Mouse (Mus musculus) cerebellum, adult 2 months (tissue): ENCODE data around the gene C1ql4. TPM values are rescaled to one million over a fixed set of nuclear protein-coding genes. Genes with fewer than 3 reads are reported as not detected.

Source experiments
- DNase-seq, 2 experiments: peaks; one replicate each; pipeline ENCODE4 v3.0.0; 2021
- H3K27ac ChIP-seq: fragments of 200-500 bp; 2 replicates; pipeline ENCODE4 v1.5.1; 2012; ENCODE audit warnings: low read length, control low read depth, inconsistent platforms; ENCODE audit not compliant: insufficient read depth
- H3K27me3 ChIP-seq: fragments of 200-500 bp; 2 replicates; pipeline ENCODE4 v1.6.1; 2012; ENCODE audit warnings: inconsistent platforms, mild to moderate bottlenecking, low read length, moderate library complexity; ENCODE audit not compliant: control insufficient read depth, insufficient read depth
- H3K4me1 ChIP-seq: fragments of 200-500 bp; 2 replicates; pipeline ENCODE4 v1.6.1; 2011; ENCODE audit warnings: low read length; ENCODE audit not compliant: control insufficient read depth, insufficient read depth
- H3K4me3 ChIP-seq: fragments of 200-500 bp; replicated peaks from 2 replicates; pipeline ENCODE3; 2011; ENCODE audit warnings: mild to moderate bottlenecking, low read depth, low read length, control low read depth; ENCODE audit not compliant: insufficient read depth
- CTCF ChIP-seq: fragments of 200-500 bp; IDR thresholded peaks from 2 replicates; pipeline ENCODE4 v1.5.1; 2011; ENCODE audit warnings: low read depth, mild to moderate bottlenecking, control low read depth, low read length, moderate library complexity, borderline replicate concordance; ENCODE audit not compliant: insufficient read depth
- POLR2A ChIP-seq: fragments of 200-500 bp; IDR thresholded peaks from 2 replicates; pipeline ENCODE4 v1.6.1; 2011; ENCODE audit warnings: low read length, control low read depth, borderline replicate concordance; ENCODE audit not compliant: insufficient read depth
- WGBS: fragments of 180-500 bp; shearing (Covaris S2); methylation state at CpG from one replicate; pipeline ENCODE4 v1.1.7; 2018; 5-methylcytosine and 5-hydroxymethylcytosine counted together
- polyA plus RNA-seq: library from polyadenylated mRNA; depleted of rRNA; stranded (reverse); fragments of >200 nt; gene quantifications from 2 replicates; pipeline ENCODE4 v1.2.3, GENCODE M21; 2012

C1ql4 gene
- polyA plus RNA-seq, 1 experiment: 1.6 TPM

GRCm38 (mm10) chr15:99122642-99123041 is 35.0 kb upstream of the C1ql4 start:
- Histone ChIP-seq H3K4me3 (no peak overlapping the region), H3K27me3 (no peaks in the 10 kb centered on the region), H3K4me1 (no peaks in the 10 kb centered on the region; the same call in 1 of the 2 replicates), H3K27ac (no peak overlapping the region)
- 87% methylated on average over 2 of the region's 2 CpGs for WGBS
- TF ChIP-seq POLR2A: no peak
- TF ChIP-seq CTCF: no peak
- DNase-seq: no peak

GRCm38 (mm10) chr15:99120814-99121213 is 33.2 kb upstream of the C1ql4 start:
- 23% methylated on average over 11 of the region's 11 CpGs for WGBS
- no peak overlapping the region for H3K27ac ChIP-seq
- DNase-seq: no peak
- H3K4me3 ChIP-seq: no peak overlapping the region
- H3K27me3 ChIP-seq: no peaks in the 10 kb centered on the region
- TF ChIP-seq CTCF: no peak
- no peak for TF ChIP-seq POLR2A
- no peaks in the 10 kb centered on the region; the same call in 1 of the 2 replicates for H3K4me1 ChIP-seq

GRCm38 (mm10) chr15:99116539-99116938 is 28.9 kb upstream of the C1ql4 start:
- H3K27me3 ChIP-seq: no peaks in the 10 kb centered on the region
- H3K27ac ChIP-seq: no peak overlapping the region
- no peaks in the 10 kb centered on the region; the same call in 1 of the 2 replicates for H3K4me1 ChIP-seq
- WGBS: 81% methylated on average over 11 of the region's 11 CpGs
- TF ChIP-seq CTCF (no peak), POLR2A (no peak)
- H3K4me3 ChIP-seq: no peak overlapping the region
- no peak for DNase-seq

DNA sequence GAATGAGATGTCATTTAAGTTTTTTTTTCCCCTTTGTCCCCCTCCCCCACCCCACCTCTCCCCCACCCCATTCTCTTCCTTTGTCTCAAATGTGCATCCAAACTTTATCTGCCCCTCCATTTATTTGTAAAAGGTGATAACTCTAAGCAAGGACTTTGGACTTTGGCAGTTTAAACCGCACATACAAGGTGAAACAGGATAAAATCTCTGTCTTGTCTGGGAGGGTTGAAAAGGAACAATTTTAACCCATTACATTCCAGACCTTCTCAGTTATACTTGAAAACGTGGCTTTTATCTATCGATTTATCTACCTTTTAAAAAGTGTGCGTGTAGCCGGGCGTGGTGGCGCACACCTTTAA is 27.4 kb upstream of the C1ql4 start:
- no peak for TF ChIP-seq CTCF
- no peak for TF ChIP-seq POLR2A
- 90% methylated on average over 7 of the region's 7 CpGs for WGBS

GRCm38 (mm10) chr15:99114312-99115064 is 26.9 kb upstream of the C1ql4 start:
- 55% methylated on average over 14 of the region's 14 CpGs for WGBS
- Histone ChIP-seq H3K4me1 (no peaks in the 10 kb centered on the region), H3K27ac (no peak overlapping the region), H3K4me3 (no peak overlapping the region), H3K27me3 (no peaks in the 10 kb centered on the region)
- TF ChIP-seq POLR2A (no peak), CTCF (no peak)
- no peak for DNase-seq

More for the DNA sequence above, 27.4 kb upstream of the C1ql4 start:
- Histone ChIP-seq H3K27ac (no peak overlapping the region), H3K27me3 (no peaks in the 10 kb centered on the region), H3K4me3 (no peak overlapping the region), H3K4me1 (no peaks in the 10 kb centered on the region)
- no peak for DNase-seq

- no peak overlapping the region for H3K27ac ChIP-seq
- no peak for DNase-seq
- no peaks in the 10 kb centered on the region for H3K4me1 ChIP-seq
- no peak overlapping the region for H3K4me3 ChIP-seq
- 8% methylated on average over 9 of the region's 9 CpGs for WGBS
- no peaks in the 10 kb centered on the region for H3K27me3 ChIP-seq
- TF ChIP-seq CTCF: peak; percentile 25; the same call in 1 of the 2 replicates
- no peak for TF ChIP-seq POLR2A
These were observed 25.9 kb upstream of the C1ql4 start for GRCm38 (mm10) chr15:99113396-99113975.

GRCm38 (mm10) chr15:99112843-99113395 is 25.3 kb upstream of the C1ql4 start:
- WGBS: 70% methylated on average over 11 of the region's 11 CpGs
- no peaks in the 10 kb centered on the region for H3K4me1 ChIP-seq
- H3K27me3 ChIP-seq: no peaks in the 10 kb centered on the region
- DNase-seq: no peak
- H3K27ac ChIP-seq: no peak overlapping the region
- TF ChIP-seq POLR2A (no peak), CTCF (no peak)
- no peak overlapping the region for H3K4me3 ChIP-seq

DNA sequence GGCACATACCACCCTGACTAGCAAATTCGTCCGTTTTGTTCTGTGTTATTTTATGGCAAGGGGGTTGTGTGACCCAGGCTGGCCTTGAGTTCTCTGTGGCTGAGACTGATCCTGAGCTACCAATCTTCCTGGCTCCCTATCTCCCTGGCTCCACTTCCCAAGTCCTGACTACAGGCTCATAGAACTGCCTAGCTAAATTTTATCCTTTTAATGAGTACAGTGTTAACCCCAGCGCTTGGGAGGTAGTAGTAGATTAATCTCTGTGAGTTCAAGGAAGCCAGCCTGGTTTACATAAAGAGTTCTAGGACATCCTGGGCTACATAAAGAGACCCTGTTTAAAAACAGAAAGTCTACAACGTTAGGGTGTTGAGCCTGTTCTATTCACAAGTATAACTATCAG is 24.2 kb upstream of the C1ql4 start:
- H3K27me3 ChIP-seq: no peaks in the 10 kb centered on the region
- TF ChIP-seq POLR2A (no peak), CTCF (no peak)
- H3K27ac ChIP-seq: no peak overlapping the region
- 76% methylated on average over 4 of the region's 4 CpGs for WGBS
- no peaks in the 10 kb centered on the region for H3K4me1 ChIP-seq
- no peak overlapping the region for H3K4me3 ChIP-seq
- DNase-seq: no peak
